Mouse (Mus musculus) erythroblast, embryonic 14.5 days (primary cell): ENCODE results near the gene Plxna2.

Experiments
- GATA1 ChIP-seq: IDR thresholded peaks from 2 replicates; pipeline ENCODE4 v1.6.1; 2012; ENCODE audit warnings: low read length, inconsistent platforms, mixed read lengths
- TAL1 ChIP-seq: IDR thresholded peaks from 3 replicates; pipeline ENCODE4 v1.6.1; 2012; ENCODE audit warnings: low read length, inconsistent platforms, mixed read lengths

DNA sequence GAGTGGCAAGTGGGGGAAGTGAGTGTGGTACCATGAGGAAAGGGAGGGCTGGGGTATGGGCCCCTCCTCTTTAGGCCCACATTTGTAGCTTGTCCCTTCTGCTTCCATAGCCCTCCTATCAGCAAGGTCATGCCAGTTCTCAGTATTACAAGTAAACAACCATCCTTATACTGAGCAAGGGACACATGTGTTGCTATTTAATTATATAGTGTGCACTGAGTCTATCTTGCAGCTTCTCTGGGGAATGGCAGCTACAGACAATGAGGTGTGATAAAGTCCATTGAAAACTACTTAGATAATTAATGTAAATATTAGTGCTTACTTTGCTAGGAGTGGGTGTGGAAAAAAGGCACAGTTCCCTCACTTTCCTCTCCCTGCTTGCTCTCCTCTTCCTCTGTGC, 75.0 kb downstream of the Plxna2 start:
- TF ChIP-seq GATA1 (no peak), TAL1 (no peak)
